Mouse (Mus musculus): ENCODE measurements at regions not wholly inside any gene's neighbourhood (a gene's known extent, or its start where the extent isn't known, plus 50 kb on each side); places are given as distances from the start of the nearest gene placed in this dataset.
A peak's percentile ranks its signal among the peaks of the same experiment; 100 is the strongest.
"Not testable (repeated sequence)": the region's sequence is repeated elsewhere in the genome, so short reads cannot be mapped to it uniquely, and the experiment has no call there.

DNA sequence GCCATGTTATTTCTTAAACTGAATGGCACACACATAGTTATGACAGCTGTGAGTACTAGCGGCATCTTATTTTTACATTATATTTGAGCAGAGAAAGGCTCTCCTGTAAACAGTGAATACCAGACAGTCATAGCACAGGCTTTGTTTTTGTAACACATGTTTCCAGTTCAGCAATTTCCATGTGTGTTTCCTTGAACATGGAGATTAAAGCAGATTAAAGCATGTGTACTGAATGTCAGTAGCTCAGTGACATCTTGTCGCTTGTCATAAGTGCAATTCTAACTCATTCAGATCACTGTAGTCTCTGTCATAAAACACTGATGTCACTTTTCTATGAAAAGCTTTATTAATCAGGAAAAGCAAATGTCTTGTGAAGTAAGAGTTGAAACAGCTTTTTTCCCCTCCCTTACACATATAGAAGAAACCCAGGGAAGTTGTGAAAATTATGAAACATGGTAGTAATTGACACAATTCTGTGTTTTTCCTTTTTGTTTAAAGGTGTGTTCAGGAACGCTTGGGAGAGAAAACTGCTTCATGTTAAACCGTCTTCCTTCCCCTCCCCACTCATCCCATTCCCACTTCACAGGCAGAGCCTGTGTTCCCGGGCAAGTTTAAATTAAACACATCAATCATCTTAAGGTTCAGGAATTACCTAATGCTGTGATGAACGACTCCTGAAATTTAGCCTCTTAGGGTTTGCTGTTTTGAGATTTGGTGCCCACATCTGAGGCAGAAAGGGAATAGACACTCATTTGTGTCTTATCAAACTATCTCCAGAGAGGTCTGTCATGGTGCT lies 449.9 kb upstream of the Pdcd1 start:
- Histone ChIP-seq H3K9ac (ENCODE audit: low read depth, low read length, severe bottlenecking) (no peak overlapping the region), H3K4me2 (replicated peaks; ENCODE audit: low read depth, low read length, severe bottlenecking) (no peak overlapping the region), H3K4me3 (replicated peaks; ENCODE audit: low read length) (no peak overlapping the region), H3K27me3 (ENCODE audit: control insufficient read depth, insufficient read depth, low read length) (no peaks in the 10 kb centered on the region), H3K36me3 (ENCODE audit: control insufficient read depth, insufficient read depth, low read length) (no peaks in the 10 kb centered on the region), H3K27ac (replicated peaks; ENCODE audit: low read depth, low read length) (no peak overlapping the region), H3K9me3 (ENCODE audit: control insufficient read depth, low read length) (no peaks in the 10 kb centered on the region), H3K4me1 (ENCODE audit: control insufficient read depth, insufficient read depth, low read length) (no peaks in the 10 kb centered on the region)
- TF ChIP-seq POLR2A (IDR thresholded peaks at IDR 0.05; ENCODE audit: borderline replicate concordance, extremely low read depth, insufficient read depth, insufficient read length), result no peak
- WGBS, result 47% methylated on average over 6 of the region's 6 CpGs
- ATAC-seq (ENCODE audit: low FRiP score, low read depth) (no peak), DNase-seq (ENCODE audit: low spot score) (no peak)

DNA sequence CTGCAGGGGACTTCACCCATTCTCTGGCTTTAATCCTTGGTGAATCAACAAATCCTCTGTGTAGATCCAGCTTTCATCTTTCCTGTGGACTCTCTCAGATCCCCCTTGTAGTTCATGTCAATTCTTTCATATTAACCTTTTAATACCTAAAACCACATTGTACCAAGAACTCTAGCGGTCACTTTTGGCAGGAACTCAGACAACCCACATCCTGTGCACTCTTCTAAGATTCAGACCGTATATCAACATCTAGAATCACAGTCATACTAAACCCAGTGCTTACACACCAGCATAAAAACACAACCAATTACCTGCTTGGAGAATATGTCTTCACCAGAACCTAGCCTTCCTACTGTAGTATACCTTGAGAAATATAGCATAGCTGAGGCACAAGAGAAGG lies 444.6 kb upstream of the Pdcd1 start:
- Histone ChIP-seq H3K9ac (ENCODE audit: low read depth, low read length, severe bottlenecking) (no peak overlapping the region), H3K9me3 (ENCODE audit: control insufficient read depth, low read length) (no peaks in the 10 kb centered on the region), H3K36me3 (ENCODE audit: control insufficient read depth, insufficient read depth, low read length) (no peaks in the 10 kb centered on the region), H3K27me3 (ENCODE audit: control insufficient read depth, insufficient read depth, low read length) (no peaks in the 10 kb centered on the region), H3K4me3 (replicated peaks; ENCODE audit: low read length) (no peak overlapping the region), H3K4me2 (replicated peaks; ENCODE audit: low read depth, low read length, severe bottlenecking) (no peak overlapping the region), H3K27ac (replicated peaks; ENCODE audit: low read depth, low read length) (no peak overlapping the region), H3K4me1 (ENCODE audit: control insufficient read depth, insufficient read depth, low read length) (no peaks in the 10 kb centered on the region)
- ATAC-seq (ENCODE audit: low FRiP score, low read depth) (no peak), DNase-seq (ENCODE audit: low spot score) (no peak)
- TF ChIP-seq POLR2A (IDR thresholded peaks at IDR 0.05; ENCODE audit: borderline replicate concordance, extremely low read depth, insufficient read depth, insufficient read length), result no peak
- WGBS, result 82% methylated on average over 2 of the region's 2 CpGs

DNA sequence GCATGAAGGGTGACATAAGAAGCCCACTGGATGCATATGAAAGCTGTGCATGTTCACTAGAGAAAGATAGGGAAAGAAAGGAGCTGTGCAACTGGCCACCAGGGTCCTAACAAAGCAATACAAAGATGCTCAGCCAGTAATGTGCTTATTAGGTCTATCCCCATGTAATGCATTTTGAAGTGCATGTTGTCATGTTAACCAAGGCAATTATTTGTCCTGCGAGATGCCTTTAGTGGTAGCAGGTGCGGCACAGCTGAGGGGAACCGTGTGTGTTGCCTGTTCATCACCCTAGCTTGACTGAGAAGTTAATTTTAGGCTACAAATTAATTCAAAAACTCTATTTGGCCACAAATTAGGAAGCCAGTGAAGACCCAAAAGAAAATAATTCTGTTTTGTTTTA lies 444.0 kb upstream of the Pdcd1 start:
- H3K4me2 ChIP-seq (replicated peaks; ENCODE audit: low read depth, low read length, severe bottlenecking), result no peak overlapping the region
- H3K4me1 ChIP-seq (ENCODE audit: control insufficient read depth, insufficient read depth, low read length), result no peaks in the 10 kb centered on the region
- TF ChIP-seq POLR2A (IDR thresholded peaks at IDR 0.05; ENCODE audit: borderline replicate concordance, extremely low read depth, insufficient read depth, insufficient read length), result no peak
- ATAC-seq (ENCODE audit: low FRiP score, low read depth) (no peak), DNase-seq (ENCODE audit: low spot score) (no peak)
- H3K27me3 ChIP-seq (ENCODE audit: control insufficient read depth, insufficient read depth, low read length), result no peaks in the 10 kb centered on the region
- H3K9ac ChIP-seq (ENCODE audit: low read depth, low read length, severe bottlenecking), result no peak overlapping the region
- WGBS, result 87% methylated on average over 3 of the region's 3 CpGs
- H3K36me3 ChIP-seq (ENCODE audit: control insufficient read depth, insufficient read depth, low read length), result no peaks in the 10 kb centered on the region
- no peak overlapping the region for H3K27ac ChIP-seq (replicated peaks; ENCODE audit: low read depth, low read length)
- H3K9me3 ChIP-seq (ENCODE audit: control insufficient read depth, low read length), result no peaks in the 10 kb centered on the region
- H3K4me3 ChIP-seq (replicated peaks; ENCODE audit: low read length), result no peak overlapping the region

DNA sequence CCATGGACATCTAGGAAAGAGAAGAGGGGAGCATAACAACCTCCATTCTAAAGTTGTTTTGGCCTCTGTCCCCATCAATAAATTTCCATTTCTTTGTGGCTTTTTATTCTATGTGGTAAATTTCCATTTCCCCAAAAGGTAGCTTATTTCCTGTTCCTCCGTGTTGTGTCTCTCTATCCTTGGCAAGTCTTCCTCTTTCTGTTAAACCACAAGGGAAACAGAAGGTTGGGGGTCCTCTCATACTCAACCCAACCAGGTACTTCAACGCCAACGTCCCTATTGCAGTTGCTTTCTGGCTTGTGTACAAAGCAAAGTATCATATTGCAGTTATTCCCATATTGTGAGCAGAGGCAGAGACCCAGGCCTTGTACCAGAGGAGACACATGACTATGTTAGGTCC lies 434.7 kb upstream of the Pdcd1 start:
- H3K9me3 ChIP-seq (ENCODE audit: control insufficient read depth, low read length), result no peaks in the 10 kb centered on the region
- no peak overlapping the region for H3K4me2 ChIP-seq (replicated peaks; ENCODE audit: low read depth, low read length, severe bottlenecking)
- TF ChIP-seq POLR2A (IDR thresholded peaks at IDR 0.05; ENCODE audit: borderline replicate concordance, extremely low read depth, insufficient read depth, insufficient read length), result no peak
- WGBS, result 77% methylated on average over 3 of the region's 3 CpGs
- no peak for ATAC-seq (ENCODE audit: low FRiP score, low read depth)
- no peak overlapping the region for H3K27ac ChIP-seq (replicated peaks; ENCODE audit: low read depth, low read length)
- H3K9ac ChIP-seq (ENCODE audit: low read depth, low read length, severe bottlenecking), result no peak overlapping the region
- no peaks in the 10 kb centered on the region for H3K27me3 ChIP-seq (ENCODE audit: control insufficient read depth, insufficient read depth, low read length)
- DNase-seq (ENCODE audit: low spot score), result no peak
- H3K36me3 ChIP-seq (ENCODE audit: control insufficient read depth, insufficient read depth, low read length), result no peaks in the 10 kb centered on the region
- no peaks in the 10 kb centered on the region for H3K4me1 ChIP-seq (ENCODE audit: control insufficient read depth, insufficient read depth, low read length)
- no peak overlapping the region for H3K4me3 ChIP-seq (replicated peaks; ENCODE audit: low read length)

DNA sequence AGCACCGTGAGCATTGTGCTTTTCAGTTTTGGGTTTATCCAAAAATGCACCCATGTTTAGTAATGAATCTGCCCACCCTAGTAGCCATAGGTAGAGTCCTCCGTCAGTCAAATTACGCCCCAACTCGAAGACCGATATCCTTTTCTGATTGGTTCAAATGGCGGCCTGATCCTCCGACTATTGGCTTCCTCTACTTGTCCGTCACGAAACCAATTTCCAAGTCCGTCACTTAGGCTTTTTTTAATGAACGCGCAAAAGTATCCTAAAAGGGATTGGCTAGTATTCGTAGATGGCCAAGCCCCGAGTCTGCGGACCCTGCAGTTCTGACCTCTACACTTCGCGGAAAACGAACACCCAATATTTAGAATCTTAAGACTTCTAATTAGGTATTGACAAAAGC lies 417.5 kb upstream of the Pdcd1 start:
- H3K36me3 ChIP-seq (ENCODE audit: control insufficient read depth, insufficient read depth, low read length); H3K4me1 ChIP-seq (ENCODE audit: control insufficient read depth, insufficient read depth, low read length); H3K4me2 ChIP-seq (replicated peaks; ENCODE audit: low read depth, low read length, severe bottlenecking); H3K4me3 ChIP-seq (replicated peaks; ENCODE audit: low read length); H3K9ac ChIP-seq (ENCODE audit: low read depth, low read length, severe bottlenecking); DNase-seq (ENCODE audit: low spot score); H3K9me3 ChIP-seq (ENCODE audit: control insufficient read depth, low read length); H3K27ac ChIP-seq (replicated peaks; ENCODE audit: low read depth, low read length); H3K27me3 ChIP-seq (ENCODE audit: control insufficient read depth, insufficient read depth, low read length): not testable (repeated sequence)
- WGBS, result 96% methylated on average over 18 of the region's 18 CpGs
- ATAC-seq (ENCODE audit: low FRiP score, low read depth), result peak; percentile 94

DNA sequence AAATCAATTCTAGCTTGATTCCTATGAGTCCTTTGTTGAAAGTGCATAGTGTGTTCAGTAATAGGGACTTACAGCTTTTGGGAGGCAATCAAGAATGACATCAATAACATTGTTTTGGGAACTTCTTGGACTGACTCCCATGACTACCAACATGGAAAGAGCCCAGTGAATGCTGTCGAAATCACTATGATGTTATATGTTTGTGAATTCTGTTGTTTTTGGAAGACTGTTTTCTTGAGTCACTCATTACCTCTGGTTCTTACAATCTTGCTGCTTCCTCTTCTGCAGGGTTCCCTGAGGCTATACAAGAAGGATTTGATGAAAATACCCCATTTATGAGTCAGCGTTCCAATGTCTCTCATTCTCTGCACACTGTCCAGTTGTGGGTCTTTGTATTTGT lies 371.4 kb upstream of the Pdcd1 start:
- no peaks in the 10 kb centered on the region for H3K36me3 ChIP-seq (ENCODE audit: control insufficient read depth, insufficient read depth, low read length)
- no peak for ATAC-seq (ENCODE audit: low FRiP score, low read depth)
- no peak for DNase-seq (ENCODE audit: low spot score)
- no peaks in the 10 kb centered on the region for H3K9me3 ChIP-seq (ENCODE audit: control insufficient read depth, low read length)
- H3K27me3 ChIP-seq (ENCODE audit: control insufficient read depth, insufficient read depth, low read length), result no peaks in the 10 kb centered on the region
- H3K4me3 ChIP-seq (replicated peaks; ENCODE audit: low read length), result no peak overlapping the region
- no peak overlapping the region for H3K9ac ChIP-seq (ENCODE audit: low read depth, low read length, severe bottlenecking)
- no peak overlapping the region for H3K4me2 ChIP-seq (replicated peaks; ENCODE audit: low read depth, low read length, severe bottlenecking)
- H3K27ac ChIP-seq (replicated peaks; ENCODE audit: low read depth, low read length), result no peak overlapping the region
- TF ChIP-seq POLR2A (IDR thresholded peaks at IDR 0.05; ENCODE audit: borderline replicate concordance, extremely low read depth, insufficient read depth, insufficient read length), result no peak
- no peaks in the 10 kb centered on the region for H3K4me1 ChIP-seq (ENCODE audit: control insufficient read depth, insufficient read depth, low read length)
- WGBS, result 90% methylated on average over 2 of the region's 2 CpGs
